Mouse (Mus musculus) bone marrow macrophage, adult 2 months (primary cell): ENCODE data around the gene Ube2g2.

Experiments
- CTCF ChIP-seq: IDR thresholded peaks from 2 replicates; pipeline ENCODE4 v1.5.1; 2012; ENCODE audit warnings: low read depth, mild to moderate bottlenecking, low read length, moderate library complexity
- POLR2A ChIP-seq: IDR thresholded peaks from 2 replicates; pipeline ENCODE4 v1.6.1; 2012; ENCODE audit warnings: mild to moderate bottlenecking, low read depth, low read length, borderline replicate concordance

DNA sequence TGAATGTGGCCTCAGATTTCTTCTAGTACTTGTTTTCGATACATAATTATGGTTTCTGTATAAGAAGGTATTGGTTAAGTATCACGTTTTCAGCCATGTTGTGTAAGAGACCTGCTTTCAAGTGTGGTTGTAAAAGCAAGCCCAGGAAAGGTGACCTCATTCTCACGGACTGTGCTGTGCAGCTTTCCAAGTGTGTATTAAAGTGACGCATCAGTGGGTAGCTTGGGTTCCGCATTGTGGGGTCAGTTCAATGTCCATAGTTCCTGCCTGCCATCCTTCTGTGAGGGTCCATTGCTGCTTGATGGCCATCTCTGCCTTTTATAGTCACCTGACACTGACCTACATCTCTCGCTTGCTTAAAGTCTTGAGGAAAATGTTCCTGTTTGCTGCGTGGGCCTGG, 5.1 kb upstream of the Ube2g2 start:
- TF ChIP-seq CTCF (no peak), POLR2A (no peak)
